In the genomic region with DNA sequence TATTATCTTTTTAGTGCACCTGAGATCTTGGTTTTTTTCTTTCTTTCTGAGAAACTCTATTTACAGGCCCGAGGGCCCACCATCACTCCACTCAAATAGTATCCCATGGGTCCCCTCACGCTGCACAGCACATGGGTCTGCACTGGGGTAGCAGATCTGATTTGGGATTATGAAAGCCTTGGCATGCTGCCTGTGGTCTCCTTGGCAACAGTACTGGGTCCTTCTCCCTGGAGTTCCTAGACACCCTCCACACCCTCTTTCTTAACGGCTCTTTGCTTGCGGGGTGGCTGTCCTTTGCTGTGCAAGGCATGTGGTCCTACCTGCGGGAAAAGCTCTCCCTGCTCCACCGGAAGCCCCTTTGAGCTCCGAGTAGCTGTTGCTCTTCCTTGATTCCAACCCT, we compare ENCODE assay signal across 8 mouse cellular contexts. TPM values are rescaled to one million over a fixed set of nuclear protein-coding genes. Genes with fewer than 3 reads are reported as not detected.
DNase-seq lines count a peak whose midpoint lies in the region; ATAC-seq lines count a peak whose summit lies in the region.

No protein-coding gene starts in this region.

- peak overlapping the region; percentile 25 for H3K4me2 ChIP-seq in hindbrain, embryonic 15.5 days
- no peak overlapping the region for H3K4me2 ChIP-seq in midbrain, embryonic 14.5 days (ENCODE audit: low read length)

- no peaks in the 10 kb centered on the region for H3K36me3 ChIP-seq in hindbrain, embryonic 15.5 days
- peaks cover 11% of the 10 kb centered on the region for H3K36me3 ChIP-seq in midbrain, embryonic 14.5 days (ENCODE audit: control insufficient read depth, insufficient read depth, low read length)

- peaks cover 31% of the 10 kb centered on the region for H3K4me1 ChIP-seq in hindbrain, embryonic 15.5 days (replicated peaks)
- H3K4me1 ChIP-seq in midbrain, embryonic 14.5 days (ENCODE audit: control insufficient read depth, insufficient read depth, low read length): peaks cover 12% of the 10 kb centered on the region

- 29% methylated on average over 7 of the region's 7 CpGs for WGBS in hindbrain, embryonic 15.5 days
- WGBS in midbrain, embryonic 14.5 days: 36% methylated on average over 7 of the region's 7 CpGs

- H3K27ac ChIP-seq in hindbrain, embryonic 15.5 days (replicated peaks): peak overlapping the region; percentile 55; the same call in 1 of the 2 replicates
- no peak overlapping the region for H3K27ac ChIP-seq in midbrain, embryonic 14.5 days (replicated peaks; ENCODE audit: low read depth, low read length)

- ATAC-seq in frontal cortex, adult (ENCODE audit: low TSS enrichment): peak; percentile 44
- ATAC-seq in hindbrain, embryonic 15.5 days (ENCODE audit: low FRiP score, low read depth): peak; percentile 50; the same call in 1 of the 2 replicates
- ATAC-seq in midbrain, embryonic 14.5 days (ENCODE audit: low FRiP score, low TSS enrichment): 0 out of 2 replicates have a peak, but pooled peaks have one; percentile 58

- DNase-seq in frontal cortex, postnatal 10 days (ENCODE audit: low spot score in 2 of 2): no peak
- peak; percentile 20 for DNase-seq in ovary, postnatal 36 days (ENCODE audit: low spot score)
- DNase-seq in ovary, postnatal 10 days (ENCODE audit: low spot score): no peak
- no peak for DNase-seq in midbrain, embryonic 14.5 days
- DNase-seq in embryo, embryonic 10.5 days (ENCODE audit: low spot score): no peak
- no peak for DNase-seq in cerebellum, adult 9-11 months

- H3K9me3 ChIP-seq in hindbrain, embryonic 15.5 days: no peaks in the 10 kb centered on the region
- no peaks in the 10 kb centered on the region for H3K9me3 ChIP-seq in midbrain, embryonic 14.5 days (ENCODE audit: control insufficient read depth, low read length)

- H3K27me3 ChIP-seq in hindbrain, embryonic 15.5 days: no peaks in the 10 kb centered on the region
- H3K27me3 ChIP-seq in midbrain, embryonic 14.5 days (ENCODE audit: control insufficient read depth, insufficient read depth, low read length): no peaks in the 10 kb centered on the region

- no peak overlapping the region for H3K4me3 ChIP-seq in hindbrain, embryonic 15.5 days
- no peak overlapping the region for H3K4me3 ChIP-seq in midbrain, embryonic 14.5 days (replicated peaks; ENCODE audit: low read depth, low read length)

- H3K9ac ChIP-seq in hindbrain, embryonic 15.5 days: no peak overlapping the region
- 0 out of 2 replicates have a peak overlapping the region, but pooled peaks have one; percentile 9 for H3K9ac ChIP-seq in midbrain, embryonic 14.5 days (replicated peaks; ENCODE audit: low read length)

RNA-seq across cellular contexts. Expression of a gene that starts 14.1 kb away (rescaled TPM):
- 45.0 and 48.1 TPM in 2 replicates for polyA plus RNA-seq in hindbrain, embryonic 15.5 days (2015; fragmentation: Nextera tagmentation; extraction: Ambion mirVana)
- 44.7 and 48.5 TPM in 2 replicates for polyA plus RNA-seq in midbrain, embryonic 14.5 days (2014; fragmentation: Nextera tagmentation; extraction: Ambion mirVana)
